Mouse (Mus musculus) liver, adult 2 months (tissue): ENCODE measurements at regions not wholly inside any gene's neighbourhood (a gene's known extent, or its start where the extent isn't known, plus 50 kb on each side); places are given as distances from the start of the nearest gene placed in this dataset.

ENCODE experiments used
- DNase-seq: peaks from one replicate; pipeline ENCODE4 v3.0.0-alpha.2; 2011; ENCODE audit warnings: low read depth, low spot score; ENCODE audit errors: extremely low read depth
- H3K27ac ChIP-seq: fragments of 200-500 bp; replicated peaks from 2 replicates; pipeline ENCODE4 v1.5.1; 2012; ENCODE audit warnings: low read depth, mild to moderate bottlenecking, control low read depth, inconsistent platforms, low read length; ENCODE audit not compliant: insufficient read depth
- H3K27me3 ChIP-seq: fragments of 200-500 bp; 2 replicates; pipeline ENCODE4 v1.6.1; 2012; ENCODE audit warnings: mild to moderate bottlenecking, moderate library complexity, low read length, inconsistent platforms; ENCODE audit not compliant: control insufficient read depth, insufficient read depth
- H3K36me3 ChIP-seq: fragments of 200-500 bp; 2 replicates; pipeline ENCODE4 v1.6.1; 2012; ENCODE audit warnings: low read length, inconsistent platforms; ENCODE audit not compliant: control insufficient read depth, insufficient read depth
- H3K4me1 ChIP-seq: fragments of 200-500 bp; 2 replicates; pipeline ENCODE4 v1.6.1; 2011; ENCODE audit warnings: low read length; ENCODE audit not compliant: control insufficient read depth, insufficient read depth
- H3K4me3 ChIP-seq: fragments of 200-500 bp; 2 replicates; pipeline ENCODE4 v1.5.1; 2011; ENCODE audit warnings: low read depth, mild to moderate bottlenecking, control low read depth, low read length, moderate library complexity; ENCODE audit not compliant: insufficient read depth
- H3K79me2 ChIP-seq: fragments of 200-500 bp; 2 replicates; pipeline ENCODE4 v1.6.1; 2012; ENCODE audit warnings: inconsistent platforms, mild to moderate bottlenecking, low read length, moderate library complexity; ENCODE audit not compliant: control insufficient read depth, insufficient read depth
- H3K9ac ChIP-seq: fragments of 200-500 bp; 2 replicates; pipeline ENCODE4 v1.6.1; 2012; ENCODE audit warnings: low read depth, mild to moderate bottlenecking, control low read depth, inconsistent platforms, low read length
- CTCF ChIP-seq: fragments of 200-500 bp; IDR thresholded peaks from 2 replicates; pipeline ENCODE4 v1.5.1; 2011; ENCODE audit warnings: low read depth, low read length, control low read depth
- POLR2A ChIP-seq: fragments of 200-500 bp; IDR thresholded peaks from 2 replicates; pipeline ENCODE4 v1.6.1; 2011; ENCODE audit warnings: low read length, control low read depth; ENCODE audit not compliant: insufficient read depth; ENCODE audit errors: extremely low read depth
- WGBS: fragments of 180-500 bp; shearing (Covaris S2); methylation state at CpG from one replicate; pipeline ENCODE4 v1.1.7; 2018; 5-methylcytosine and 5-hydroxymethylcytosine counted together

GRCm38 (mm10) chr8:126846188-126846565 is 99.5 kb downstream of the Tomm20 start:
- 73% methylated on average over 3 of the region's 3 CpGs for WGBS
- Histone ChIP-seq H3K4me3 (no peak overlapping the region), H3K27me3 (no peaks in the 10 kb centered on the region), H3K4me1 (peaks cover 25% of the 10 kb centered on the region), H3K27ac (no peak overlapping the region), H3K9ac (no peak overlapping the region), H3K79me2 (no peaks in the 10 kb centered on the region), H3K36me3 (no peaks in the 10 kb centered on the region)
- peak; percentile 16 for DNase-seq
- TF ChIP-seq CTCF (no peak), POLR2A (no peak)

- peaks cover 25% of the 10 kb centered on the region for H3K4me1 ChIP-seq
- WGBS, result 86% methylated on average over 14 of the region's 14 CpGs
- TF ChIP-seq POLR2A (no peak), CTCF (no peak)
- no peaks in the 10 kb centered on the region for H3K79me2 ChIP-seq
- H3K9ac ChIP-seq, result no peak overlapping the region
- H3K27ac ChIP-seq, result peak overlapping the region; percentile 3; the same call in 1 of the 2 replicates
- DNase-seq, result peak; percentile 26
- no peaks in the 10 kb centered on the region for H3K27me3 ChIP-seq
- no peak overlapping the region for H3K4me3 ChIP-seq
- H3K36me3 ChIP-seq, result no peaks in the 10 kb centered on the region
These were observed 100.0 kb downstream of the Tomm20 start for GRCm38 (mm10) chr8:126845530-126846187.

GRCm38 (mm10) chr8:126844627-126845026 is 101.0 kb downstream of the Tomm20 start:
- Histone ChIP-seq H3K79me2 (no peaks in the 10 kb centered on the region), H3K9ac (no peak overlapping the region), H3K27me3 (no peaks in the 10 kb centered on the region), H3K4me1 (peaks cover 24% of the 10 kb centered on the region), H3K4me3 (no peak overlapping the region), H3K36me3 (no peaks in the 10 kb centered on the region), H3K27ac (no peak overlapping the region)
- DNase-seq, result peak; percentile 9
- TF ChIP-seq CTCF, result no peak
- no peak for TF ChIP-seq POLR2A
- 42% methylated on average over 4 of the region's 4 CpGs for WGBS

- WGBS, result 93% methylated on average over 7 of the region's 7 CpGs
These were observed 104.5 kb downstream of the Tomm20 start for GRCm38 (mm10) chr8:126841187-126841586.

GRCm38 (mm10) chr8:126839712-126840355 is 105.8 kb downstream of the Tomm20 start:
- peaks cover 26% of the 10 kb centered on the region for H3K4me1 ChIP-seq
- no peak for DNase-seq
- no peaks in the 10 kb centered on the region for H3K79me2 ChIP-seq
- WGBS, result 50% methylated on average over 5 of the region's 5 CpGs
- H3K9ac ChIP-seq, result 0 out of 2 replicates have a peak overlapping the region, but pooled peaks have one; percentile 13
- no peaks in the 10 kb centered on the region for H3K36me3 ChIP-seq
- no peaks in the 10 kb centered on the region for H3K27me3 ChIP-seq
- no peak overlapping the region for H3K4me3 ChIP-seq
- peak; percentile 52 for TF ChIP-seq CTCF
- TF ChIP-seq POLR2A, result no peak
- H3K27ac ChIP-seq, result no peak overlapping the region

More at GRCm38 (mm10) chr8:126841187-126841586, 104.5 kb downstream of the Tomm20 start:
- Histone ChIP-seq H3K79me2 (no peaks in the 10 kb centered on the region), H3K9ac (no peak overlapping the region), H3K4me3 (no peak overlapping the region), H3K4me1 (peaks cover 26% of the 10 kb centered on the region), H3K36me3 (no peaks in the 10 kb centered on the region), H3K27ac (no peak overlapping the region), H3K27me3 (no peaks in the 10 kb centered on the region)
- DNase-seq, result no peak
- TF ChIP-seq CTCF, result no peak
- TF ChIP-seq POLR2A, result no peak

GRCm38 (mm10) chr8:126839039-126839711 is 106.5 kb downstream of the Tomm20 start:
- WGBS, result 22% methylated on average over 8 of the region's 8 CpGs
- Histone ChIP-seq H3K27me3 (no peaks in the 10 kb centered on the region), H3K4me1 (peaks cover 31% of the 10 kb centered on the region), H3K36me3 (no peaks in the 10 kb centered on the region), H3K4me3 (no peak overlapping the region), H3K27ac (peak overlapping the region; percentile 89), H3K79me2 (no peaks in the 10 kb centered on the region), H3K9ac (peak overlapping the region; percentile 13; the same call in 1 of the 2 replicates)
- TF ChIP-seq CTCF (0 out of 2 replicates have a peak, but pooled peaks have one; percentile 4), POLR2A (no peak)
- DNase-seq, result peak; percentile 85
